Mouse (Mus musculus) splenic B cell, adult 2 months (primary cell): ENCODE measurements around the gene Ott.
"Not testable (repeated sequence)": the region's sequence is repeated elsewhere in the genome, so short reads cannot be mapped to it uniquely, and the experiment has no call there.

Experiments
- DNase-seq: peaks from one replicate; pipeline ENCODE4 v3.0.0-alpha.2; 2011; ENCODE audit warnings: low read depth, low spot score
- H3K27me3 ChIP-seq: 2 replicates; pipeline ENCODE4 v1.6.1; 2012; ENCODE audit warnings: mild to moderate bottlenecking, low read length, moderate library complexity, mixed read lengths; ENCODE audit not compliant: control insufficient read depth, poor library complexity, insufficient read depth, severe bottlenecking
- H3K36me3 ChIP-seq: 2 replicates; pipeline ENCODE4 v1.6.1; 2012; ENCODE audit warnings: mild to moderate bottlenecking, low read length, moderate library complexity, mixed read lengths; ENCODE audit not compliant: control insufficient read depth, poor library complexity, insufficient read depth, severe bottlenecking

Ott gene

DNA sequence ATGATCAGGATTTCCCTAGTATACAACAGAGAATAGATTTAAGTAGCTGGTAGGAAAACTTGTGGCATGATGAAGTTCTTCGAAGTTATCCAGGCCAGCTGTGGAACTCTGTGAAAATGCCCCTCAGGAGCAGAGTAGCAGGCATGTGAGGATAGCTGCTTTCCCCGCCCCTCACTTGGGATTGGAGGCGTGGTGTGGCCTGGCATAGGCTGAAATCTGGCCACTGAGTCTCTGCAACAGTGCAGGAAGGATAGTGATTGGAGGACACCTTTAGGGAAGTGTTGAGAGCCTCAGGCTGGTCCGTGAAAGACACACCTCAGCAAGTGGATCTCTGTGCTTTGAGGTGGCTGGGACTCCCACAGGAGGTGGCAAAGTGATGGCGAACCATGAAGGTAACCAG lies at the start of gene Ott:
Ott (plus strand) TSS at position 301 of the 400 bp plus-strand sequence.
- not testable (repeated sequence) for DNase-seq, H3K36me3 ChIP-seq, H3K27me3 ChIP-seq
